Mouse (Mus musculus) stomach, postnatal 0 days (tissue): ENCODE measurements around the gene 4933415A04Rik.

Source experiments
- CTCF ChIP-seq: IDR thresholded peaks from 2 replicates; pipeline ENCODE4 v1.5.1; 2016; ENCODE audit warnings: antibody characterized with exemption, low read depth, mild to moderate bottlenecking, moderate library complexity
- EP300 ChIP-seq: optimal IDR thresholded peaks from 2 replicates; pipeline ENCODE3; 2016; ENCODE audit warnings: antibody characterized with exemption

DNA sequence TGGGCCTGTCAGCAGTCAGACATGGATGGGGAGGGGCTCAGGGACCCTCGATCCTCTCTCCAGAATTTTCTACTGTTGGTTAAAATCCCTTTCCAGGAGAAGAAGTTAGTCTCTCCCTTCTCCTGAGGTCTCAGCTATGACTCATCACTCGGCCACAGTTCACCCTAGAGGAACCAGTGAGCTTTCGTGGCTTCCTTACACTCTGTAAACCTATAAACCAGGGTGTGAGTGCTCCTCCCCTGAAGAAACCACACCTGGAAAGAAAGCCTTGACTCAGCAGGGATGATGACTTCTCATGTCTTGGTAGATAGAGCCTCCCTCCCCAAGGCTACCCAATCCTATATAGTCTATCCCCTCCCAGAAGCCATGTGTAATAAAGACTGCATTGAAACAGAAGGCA, 35.1 kb upstream of the 4933415A04Rik start:
- TF ChIP-seq CTCF, result no peak
- no peak for TF ChIP-seq EP300
